Mouse (Mus musculus): ENCODE data around the gene 1700025F22Rik. TPM values are rescaled to one million over a fixed set of nuclear protein-coding genes. Genes with fewer than 3 reads are reported as not detected.

Gene 1700025F22Rik
- polyA plus RNA-seq, 1 experiment from 2014 or later: not detected

Other genes with a start within 250 kb of the 1700025F22Rik start
- gene Zp1, start 244.7 kb downstream of the 1700025F22Rik start, polyA plus RNA-seq (2014; fragmentation: Nextera tagmentation; extraction: Ambion mirVana): not detected in 2 replicates
- gene Ptgdr2, start 228.2 kb downstream of the 1700025F22Rik start, polyA plus RNA-seq (2014; fragmentation: Nextera tagmentation; extraction: Ambion mirVana): 0.07 and 0.22 TPM in 2 replicates
- gene Ccdc86, start 216.1 kb downstream of the 1700025F22Rik start, polyA plus RNA-seq (2014; fragmentation: Nextera tagmentation; extraction: Ambion mirVana): 12.9 and 14.7 TPM in 2 replicates
- gene Ms4a10, start 190.7 kb downstream of the 1700025F22Rik start, polyA plus RNA-seq (2014; fragmentation: Nextera tagmentation; extraction: Ambion mirVana): not detected in 2 replicates
- gene Ms4a15, start 172.1 kb downstream of the 1700025F22Rik start, polyA plus RNA-seq (2014; fragmentation: Nextera tagmentation; extraction: Ambion mirVana): 0.15 TPM in 1 of 2 replicates, not detected in the other
- gene Ms4a18, start 147.3 kb downstream of the 1700025F22Rik start, polyA plus RNA-seq (2014; fragmentation: Nextera tagmentation; extraction: Ambion mirVana): not detected in 2 replicates
- not detected in 2 replicates for gene Ms4a8a, start 84.2 kb downstream of the 1700025F22Rik start, polyA plus RNA-seq (2014; fragmentation: Nextera tagmentation; extraction: Ambion mirVana)
- not detected in 2 replicates for gene 1700017D01Rik, start 34.4 kb downstream of the 1700025F22Rik start, polyA plus RNA-seq (2014; fragmentation: Nextera tagmentation; extraction: Ambion mirVana)
- gene Ms4a13, start 31.4 kb upstream of the 1700025F22Rik start, polyA plus RNA-seq (2014; fragmentation: Nextera tagmentation; extraction: Ambion mirVana): not detected in 2 replicates
- gene Ms4a12, start 67.1 kb upstream of the 1700025F22Rik start, polyA plus RNA-seq (2014; fragmentation: Nextera tagmentation; extraction: Ambion mirVana): not detected in 2 replicates
- gene Ms4a1, start 100.9 kb upstream of the 1700025F22Rik start, polyA plus RNA-seq (2014; fragmentation: Nextera tagmentation; extraction: Ambion mirVana): not detected in 2 replicates
- not detected in 2 replicates for gene Ms4a5, start 118.6 kb upstream of the 1700025F22Rik start, polyA plus RNA-seq (2014; fragmentation: Nextera tagmentation; extraction: Ambion mirVana)
- gene Ms4a14, start 149.1 kb upstream of the 1700025F22Rik start, polyA plus RNA-seq (2014; fragmentation: Nextera tagmentation; extraction: Ambion mirVana): 0.12 TPM in 1 of 2 replicates, not detected in the other
- 4.6 and 4.8 TPM in 2 replicates for gene Ms4a7, start 170.8 kb upstream of the 1700025F22Rik start, polyA plus RNA-seq (2014; fragmentation: Nextera tagmentation; extraction: Ambion mirVana)
- 3.3 and 3.7 TPM in 2 replicates for gene Ms4a4a, start 210.2 kb upstream of the 1700025F22Rik start, polyA plus RNA-seq (2014; fragmentation: Nextera tagmentation; extraction: Ambion mirVana)
- gene Ms4a4c, start 239.4 kb upstream of the 1700025F22Rik start, polyA plus RNA-seq (2014; fragmentation: Nextera tagmentation; extraction: Ambion mirVana): 1.3 and 1.4 TPM in 2 replicates

All from heart, embryonic 14.5 days (tissue).